Mouse (Mus musculus): ENCODE measurements around the gene Nlrp3.

DNA sequence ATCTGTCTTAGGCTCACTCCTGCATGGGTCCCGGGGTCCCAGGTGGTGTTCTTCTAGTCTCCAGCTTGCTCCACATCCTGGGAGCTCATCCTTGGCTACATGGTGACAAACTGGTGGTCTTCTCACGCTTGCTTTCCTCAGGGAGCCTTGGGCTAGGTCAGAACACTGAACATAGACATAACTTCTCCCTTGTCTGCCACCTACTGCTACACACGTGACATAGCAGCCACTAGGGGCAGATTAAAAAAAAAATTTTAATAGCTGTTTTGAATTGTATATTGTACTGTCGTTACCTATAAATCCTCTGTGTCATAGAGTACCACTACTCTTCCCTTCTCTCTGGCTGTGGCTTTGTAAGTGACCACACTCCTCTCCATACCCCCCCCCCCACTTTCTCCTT, 54.7 kb downstream of the Nlrp3 start:
- TF ChIP-seq CTCF (IDR thresholded peaks at IDR 0.05; ENCODE audit: control insufficient read depth, insufficient read depth, insufficient read length) (no peak), USF1 (IDR thresholded peaks at IDR 0.05; ENCODE audit: low read depth) (no peak), CEBPB (IDR thresholded peaks at IDR 0.05; ENCODE audit: low read depth) (no peak), MYOD1 (IDR thresholded peaks at IDR 0.05; ENCODE audit: control insufficient read depth, insufficient read length, low read depth) (no peak), FOSL1 (IDR thresholded peaks at IDR 0.05; ENCODE audit: insufficient read depth, low read length, poor library complexity, severe bottlenecking) (no peak), MAX (IDR thresholded peaks at IDR 0.05) (no peak), MYOG (IDR thresholded peaks at IDR 0.05; ENCODE audit: control insufficient read depth, extremely low read depth, insufficient read length) (no peak)

Measured in C2C12 (cell line).